Mouse (Mus musculus) embryonic fibroblast, embryonic 13.5 days (primary cell): ENCODE measurements around the gene Dnpep.

ENCODE experiments used
- CTCF ChIP-seq: IDR thresholded peaks from 2 replicates; pipeline ENCODE4 v1.5.1; 2011; ENCODE audit warnings: mild to moderate bottlenecking, control low read depth, low read length, moderate library complexity, borderline replicate concordance; ENCODE audit not compliant: insufficient read depth
- POLR2A ChIP-seq: IDR thresholded peaks from 2 replicates; pipeline ENCODE4 v1.6.1; 2011; ENCODE audit warnings: low read depth, mild to moderate bottlenecking, control low read depth, low read length, moderate library complexity

- no peak for TF ChIP-seq POLR2A
- TF ChIP-seq CTCF: no peak
Measured at GRCm38 (mm10) chr1:75319166-75319565, 1.4 kb upstream of the Dnpep start.
